Mouse (Mus musculus): ENCODE measurements around the gene Snap23.

DNA sequence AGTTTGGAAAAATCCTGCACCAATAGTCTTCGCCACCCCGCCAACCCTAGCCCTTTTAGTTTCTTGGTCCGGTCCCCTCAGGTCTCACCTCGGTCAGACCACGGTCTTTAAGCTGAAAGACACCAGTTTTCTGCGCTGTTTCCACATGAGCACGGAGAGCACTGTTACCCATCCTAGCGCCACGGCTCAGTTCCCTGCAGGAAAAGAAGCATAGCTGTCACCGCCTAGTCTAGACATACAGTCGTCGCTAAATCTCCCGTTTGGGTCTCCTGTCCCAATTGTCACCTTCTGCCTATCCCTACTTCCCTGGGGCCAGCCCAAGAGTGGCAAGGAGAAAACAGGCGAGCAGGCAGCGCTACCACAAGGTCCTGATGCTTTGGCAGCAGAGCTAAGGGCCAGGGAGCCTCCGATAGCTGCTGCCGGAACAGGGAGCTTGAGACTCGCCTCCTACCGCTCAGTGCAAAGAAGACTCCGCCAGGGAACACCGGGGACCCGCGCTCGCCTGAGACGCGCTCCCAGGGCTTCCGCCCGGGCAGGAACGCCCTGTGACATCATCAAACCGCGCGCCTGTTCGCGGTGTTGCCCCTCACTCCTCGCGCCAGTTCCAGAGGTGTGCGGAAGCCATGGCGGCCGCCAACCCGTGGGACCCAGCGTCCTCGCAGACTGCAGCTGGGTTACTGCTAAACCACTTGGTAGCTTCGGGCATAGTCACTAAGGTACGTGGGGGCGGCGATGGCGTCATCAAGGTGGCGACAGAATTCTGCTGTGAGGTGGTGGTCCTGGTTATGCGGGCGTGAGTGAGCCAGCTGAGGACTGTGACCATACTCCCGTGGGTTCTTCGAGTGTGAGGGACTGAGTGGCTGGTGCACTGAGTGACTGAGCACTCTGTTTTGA, 41.6 kb downstream of the Snap23 start, which contains the start of the genes Haus2 and Lrrc57:
- TF ChIP-seq CTCF (IDR thresholded peaks at IDR 0.05; ENCODE audit: low read depth) (peak; percentile 48; the same call in 1 of the 2 replicates), EP300 (IDR thresholded peaks at IDR 0.05; ENCODE audit: low read depth) (no peak; the same call in 1 of the 2 replicates)

Measured in liver, embryonic 14.5 days (tissue).